Mouse (Mus musculus) skeletal muscle tissue, adult 2 months (tissue): ENCODE results near the gene Macrod2.

ENCODE experiments used
- DNase-seq: peaks from one replicate; pipeline ENCODE4 v3.0.0-alpha.2; 2012; ENCODE audit warnings: low read depth, low spot score

Gene Macrod2

DNA sequence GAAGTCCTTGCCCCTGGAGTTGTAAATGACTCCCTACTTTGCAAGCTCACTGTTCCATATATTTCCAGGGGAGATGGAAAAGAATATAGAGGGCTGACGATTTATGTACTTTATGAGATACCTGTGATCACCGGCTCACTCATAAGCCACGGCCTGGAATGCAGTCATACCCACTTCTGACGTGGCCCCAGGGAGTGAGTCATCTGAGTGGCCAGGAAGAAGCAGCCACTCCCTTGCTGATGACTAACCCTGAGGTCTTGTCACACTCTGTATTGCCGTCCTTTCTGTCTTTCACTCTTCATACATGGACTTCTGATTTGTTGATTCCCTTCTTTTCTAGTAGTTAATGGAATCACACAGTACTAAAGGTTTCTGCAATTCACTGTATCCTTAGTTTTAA is 395.3 kb downstream of the Macrod2 start:
- no peak for DNase-seq

GRCm38 (mm10) chr2:140793886-140794608 is 398.9 kb downstream of the Macrod2 start:
- DNase-seq, result no peak

GRCm38 (mm10) chr2:140811693-140812092 is 416.6 kb downstream of the Macrod2 start:
- no peak for DNase-seq

DNA sequence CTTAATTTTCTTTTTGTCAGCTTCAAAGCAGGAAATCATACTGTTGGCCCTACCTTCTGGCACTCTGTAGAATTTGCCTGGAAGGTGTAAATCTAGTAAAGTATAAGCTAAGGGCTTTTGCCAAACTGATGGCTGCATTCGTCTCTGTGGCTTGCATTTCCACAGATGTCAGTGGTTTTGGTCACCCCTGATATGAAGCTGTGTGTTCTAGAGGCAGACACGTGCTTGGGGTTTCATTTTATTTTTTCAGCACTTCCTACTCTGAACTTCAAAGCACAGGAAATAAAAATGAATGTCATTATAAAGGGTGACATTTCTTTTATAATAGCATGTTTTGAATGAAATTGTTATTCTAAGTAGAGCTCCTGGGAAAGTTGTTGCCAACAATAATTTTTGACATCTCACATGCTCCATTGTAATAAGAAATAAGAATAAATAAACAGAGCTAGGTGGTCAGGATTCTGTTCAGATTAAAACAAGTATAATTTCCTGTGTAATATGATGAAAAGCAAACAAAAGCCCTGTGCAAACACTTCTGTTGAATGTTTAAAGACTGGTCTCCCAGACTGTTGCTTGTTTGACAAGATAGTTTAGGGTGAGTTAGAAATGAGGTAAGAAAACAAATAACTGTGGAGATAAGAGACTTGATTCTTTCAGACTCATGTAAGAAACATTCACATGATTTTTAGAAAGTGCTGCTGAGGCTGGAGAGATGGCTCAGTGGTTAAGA is 424.4 kb downstream of the Macrod2 start:
- no peak for DNase-seq

DNA sequence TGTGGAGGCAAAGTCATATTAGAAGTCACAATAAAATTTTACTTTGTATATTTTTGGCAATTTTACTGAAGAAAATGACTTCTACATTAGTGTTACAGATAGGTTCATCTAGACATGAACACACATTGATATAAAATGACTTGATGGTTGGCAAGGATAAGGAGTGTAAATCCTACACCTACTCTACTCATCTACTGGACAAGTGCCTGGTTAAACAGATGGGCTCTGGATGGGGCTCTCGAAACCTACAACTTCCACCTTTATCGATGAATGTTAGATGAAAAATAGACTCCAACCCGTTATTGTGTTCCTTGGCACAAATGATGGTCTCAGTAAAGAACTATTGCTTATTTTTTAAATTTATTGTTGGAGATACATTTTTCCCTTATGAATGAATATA is 427.3 kb downstream of the Macrod2 start:
- DNase-seq, result no peak

DNA sequence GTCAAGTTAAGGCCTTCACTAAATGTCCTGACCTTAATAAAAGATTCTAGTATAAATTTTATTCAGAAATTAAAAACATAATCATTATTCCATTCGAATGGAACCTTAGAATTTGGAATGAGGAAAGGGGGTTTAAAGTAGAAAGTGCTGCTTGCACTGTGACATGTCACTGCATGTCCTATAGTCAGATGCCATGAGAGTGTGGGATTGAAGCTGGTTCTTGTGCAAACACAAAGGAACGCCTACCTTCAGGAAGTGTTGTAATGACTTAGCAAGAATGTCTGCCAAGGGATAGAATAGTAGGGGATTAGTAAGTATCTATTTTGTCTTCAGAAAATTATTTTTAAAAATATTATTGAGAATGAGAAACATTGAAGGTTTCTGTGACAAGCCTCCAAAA is 431.1 kb downstream of the Macrod2 start:
- DNase-seq, result no peak

GRCm38 (mm10) chr2:140828859-140829258 is 433.8 kb downstream of the Macrod2 start:
- no peak for DNase-seq

GRCm38 (mm10) chr2:140830086-140830485 is 435.0 kb downstream of the Macrod2 start:
- no peak for DNase-seq

DNA sequence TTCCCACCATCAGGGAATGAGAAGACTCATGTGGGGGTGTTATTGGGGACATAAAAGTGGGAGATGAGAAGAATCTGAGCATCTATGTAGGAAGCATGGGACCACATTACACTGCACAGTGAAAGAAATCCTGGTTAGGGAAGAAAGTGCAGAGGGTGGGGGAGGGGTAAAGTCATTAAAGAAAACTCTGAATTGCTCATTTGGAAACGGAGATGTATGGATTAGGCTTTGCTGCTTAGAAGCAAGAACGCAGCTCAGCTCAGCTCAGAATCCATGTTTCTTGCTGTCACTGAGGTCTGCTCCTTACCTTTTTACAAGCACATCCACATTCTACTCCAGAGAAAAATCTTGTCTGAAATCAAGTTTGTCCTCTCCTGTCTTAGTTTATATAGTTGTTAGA is 444.3 kb downstream of the Macrod2 start:
- DNase-seq, result no peak

GRCm38 (mm10) chr2:140839880-140840279 is 444.8 kb downstream of the Macrod2 start:
- no peak for DNase-seq

- DNase-seq, result no peak
These were observed 448.9 kb downstream of the Macrod2 start for GRCm38 (mm10) chr2:140844030-140844429.

- DNase-seq, result no peak
These were observed 452.8 kb downstream of the Macrod2 start for GRCm38 (mm10) chr2:140847817-140848428.

GRCm38 (mm10) chr2:140853538-140853937 is 458.4 kb downstream of the Macrod2 start:
- no peak for DNase-seq

GRCm38 (mm10) chr2:140861356-140861755 is 466.2 kb downstream of the Macrod2 start:
- DNase-seq, result no peak

DNA sequence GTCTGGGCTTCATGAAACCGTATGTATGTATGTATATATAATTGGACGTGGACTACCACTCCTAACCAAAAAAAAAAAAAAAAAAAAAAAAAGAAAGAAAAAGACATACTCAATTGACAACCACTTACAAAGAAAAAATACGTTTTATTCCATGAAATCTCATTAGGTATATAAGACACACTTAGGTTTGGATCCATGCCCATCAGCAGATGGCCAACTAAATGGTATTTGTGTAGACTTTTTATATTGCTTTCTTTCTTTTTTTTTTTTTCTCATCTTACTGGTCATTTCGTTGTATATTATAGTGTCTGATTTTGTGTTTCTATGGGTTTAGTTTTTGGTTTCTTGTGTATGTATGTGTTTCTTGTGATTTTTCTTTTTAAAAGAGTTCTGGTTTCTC is 467.6 kb downstream of the Macrod2 start:
- DNase-seq, result no peak

GRCm38 (mm10) chr2:140865636-140866035 is 470.5 kb downstream of the Macrod2 start:
- DNase-seq, result no peak

DNA sequence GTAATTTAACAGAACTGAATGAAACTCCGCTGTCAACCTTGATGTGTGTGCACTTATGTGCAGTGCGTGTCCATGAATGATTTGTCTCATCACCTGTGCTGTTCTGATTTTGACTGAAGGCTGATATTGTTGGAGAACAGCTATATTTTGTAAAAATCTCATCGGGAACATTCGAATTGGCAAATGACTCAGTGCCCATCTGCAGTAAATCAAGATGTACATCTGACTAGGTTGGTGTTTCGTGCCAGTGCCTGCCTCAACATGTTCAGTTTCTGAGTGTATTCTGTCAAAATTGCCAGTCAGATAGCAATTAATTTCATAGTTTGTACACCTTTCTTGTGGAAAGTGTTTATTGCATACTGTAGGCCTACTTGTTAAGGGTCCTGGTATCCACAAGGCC is 472.0 kb downstream of the Macrod2 start:
- DNase-seq, result no peak

DNA sequence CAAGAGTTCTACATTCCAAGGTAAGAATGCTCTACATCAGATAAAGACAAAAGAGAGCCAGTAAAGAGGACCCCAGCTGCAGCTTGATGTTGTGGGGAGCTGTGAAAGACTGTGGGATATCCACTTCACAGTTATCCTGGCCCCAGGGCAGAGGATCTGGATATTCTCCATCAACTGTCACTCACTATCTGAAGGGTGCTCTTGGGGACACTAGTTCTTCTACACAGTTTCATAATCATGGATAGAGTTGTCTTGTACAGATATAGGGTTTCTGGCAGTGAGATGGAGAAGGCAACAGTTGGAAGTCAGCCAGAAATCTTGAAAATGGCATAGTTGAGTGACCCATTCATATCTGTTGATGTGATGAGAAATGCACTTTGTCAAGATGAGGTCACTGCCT is 490.1 kb downstream of the Macrod2 start:
- DNase-seq, result no peak

- DNase-seq, result no peak
These were observed 495.6 kb downstream of the Macrod2 start for GRCm38 (mm10) chr2:140890683-140891082.

DNA sequence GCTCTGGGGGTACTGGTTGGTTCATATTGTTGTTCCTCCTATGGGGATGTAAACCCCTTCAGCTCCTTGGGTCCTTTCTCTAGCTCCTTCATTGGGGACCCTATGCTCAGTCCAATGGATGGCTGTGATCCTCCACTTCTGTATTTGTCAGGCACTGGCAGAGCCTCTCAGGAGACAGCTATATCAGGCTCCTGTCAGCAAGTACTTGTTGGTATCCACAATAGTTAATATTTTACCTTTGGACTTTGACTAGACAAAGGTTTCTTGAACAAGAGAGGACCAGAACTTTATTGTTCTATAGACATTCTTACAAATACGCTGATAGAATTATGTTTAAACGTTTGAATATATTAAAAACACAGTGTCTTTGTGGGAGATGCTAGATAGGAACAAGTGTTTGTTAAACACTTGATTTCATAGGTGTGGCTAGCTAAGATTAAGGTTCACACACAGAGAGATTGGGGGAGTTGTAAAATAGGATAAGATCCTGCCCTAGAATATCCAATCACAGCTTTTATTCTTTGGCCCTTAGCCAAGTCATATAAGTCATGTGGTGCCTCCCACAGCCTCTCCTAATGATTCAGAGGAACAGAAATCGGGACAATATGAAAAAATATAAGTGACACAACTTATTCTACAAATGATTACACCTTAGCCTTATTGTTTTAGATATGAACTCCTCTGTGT is 501.4 kb downstream of the Macrod2 start:
- no peak for DNase-seq

GRCm38 (mm10) chr2:140898408-140898985 is 503.4 kb downstream of the Macrod2 start:
- DNase-seq, result no peak

GRCm38 (mm10) chr2:140905331-140905730 is 510.2 kb downstream of the Macrod2 start:
- DNase-seq, result no peak
